Mouse (Mus musculus): Measurements from ENCODE around the gene Hist1h3d. TPM values are rescaled to one million over a fixed set of nuclear protein-coding genes. Genes with fewer than 3 reads are reported as not detected.
A peak's percentile ranks its signal among the peaks of the same experiment; 100 is the strongest.
"Not testable (repeated sequence)": the region's sequence is repeated elsewhere in the genome, so short reads cannot be mapped to it uniquely, and the experiment has no call there.

Gene Hist1h3d
- total RNA-seq, 2 experiments from 2014 or later, result 11.8 to 13.6 TPM

DNA sequence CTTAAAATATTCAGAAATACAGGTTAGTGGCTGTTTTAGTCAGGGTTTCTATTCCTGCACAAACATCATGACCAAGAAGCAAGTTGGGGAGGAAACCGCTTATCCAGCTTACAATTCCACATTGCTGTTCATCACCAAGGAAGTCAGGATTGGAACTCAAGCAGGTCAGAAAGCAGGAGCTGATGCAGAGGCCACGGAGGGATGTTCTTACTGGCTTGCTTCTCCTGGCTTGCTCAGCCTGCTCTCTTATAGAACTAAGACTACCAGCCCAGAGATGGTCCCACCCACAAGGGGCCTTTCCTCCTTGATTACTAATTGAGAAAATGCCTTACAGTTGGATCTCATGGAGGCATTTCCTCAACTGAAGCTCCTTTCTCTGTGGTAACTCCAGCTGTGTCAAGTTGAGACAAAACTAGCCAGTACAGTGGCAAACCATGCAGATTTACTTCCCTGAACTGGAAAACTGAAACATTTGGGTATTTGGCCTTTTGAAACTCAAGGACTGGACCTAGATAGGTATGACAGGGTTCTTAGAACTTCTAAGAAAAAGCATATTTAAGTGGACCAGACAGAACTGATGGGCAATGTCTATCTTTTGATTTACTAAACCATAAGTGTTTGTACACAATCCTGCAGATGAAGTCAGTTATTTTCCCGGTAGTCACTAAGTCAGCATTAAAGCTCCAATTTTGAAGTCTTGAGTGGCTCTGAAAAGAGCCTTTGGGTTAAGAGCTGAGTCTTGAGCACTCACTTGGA, 33.2 kb upstream of the Hist1h3d start:
- DNase-seq (ENCODE audit: low spot score in 2 of 2), result not testable (repeated sequence)

DNA sequence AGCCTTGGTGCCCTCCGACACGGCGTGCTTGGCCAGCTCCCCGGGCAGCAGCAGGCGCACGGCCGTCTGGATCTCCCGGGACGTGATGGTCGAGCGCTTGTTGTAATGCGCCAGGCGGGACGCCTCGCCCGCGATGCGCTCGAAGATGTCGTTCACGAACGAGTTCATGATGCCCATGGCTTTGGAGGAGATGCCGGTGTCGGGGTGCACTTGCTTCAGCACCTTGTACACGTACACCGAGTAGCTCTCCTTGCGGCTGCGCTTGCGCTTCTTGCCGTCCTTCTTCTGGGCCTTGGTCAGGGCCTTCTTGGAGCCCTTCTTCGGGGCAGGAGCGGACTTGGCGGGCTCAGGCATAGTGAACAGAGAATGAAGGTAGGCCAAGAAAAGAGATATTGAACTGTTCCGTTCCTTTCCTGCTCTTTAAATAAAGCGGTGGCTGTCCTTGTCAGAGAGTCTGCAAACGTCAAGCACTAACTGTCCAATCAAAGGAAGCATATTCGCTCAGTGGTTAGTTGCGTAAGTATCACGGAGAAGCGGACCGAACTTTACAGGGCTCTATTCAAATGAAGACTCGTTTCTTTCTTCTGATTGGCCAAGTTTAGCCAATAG, 32.5 kb upstream of the Hist1h3d start, which contains the start of gene Hist1h2bh:
Gene Hist1h2bh (minus strand): TSS at position 394 of the 609 bp plus-strand sequence.
- peak; percentile 56 to 86 for DNase-seq (ENCODE audit: low spot score in 2 of 2)

GRCm38 (mm10) chr13:23543965-23544786, 31.4 kb upstream of the Hist1h3d start, which contains the start of gene Hist1h3f:
Gene Hist1h3f, plus strand, starts transcription at chr13:23544052.
- DNase-seq (ENCODE audit: low spot score in 2 of 2), result peak; percentile 69 to 91

DNA sequence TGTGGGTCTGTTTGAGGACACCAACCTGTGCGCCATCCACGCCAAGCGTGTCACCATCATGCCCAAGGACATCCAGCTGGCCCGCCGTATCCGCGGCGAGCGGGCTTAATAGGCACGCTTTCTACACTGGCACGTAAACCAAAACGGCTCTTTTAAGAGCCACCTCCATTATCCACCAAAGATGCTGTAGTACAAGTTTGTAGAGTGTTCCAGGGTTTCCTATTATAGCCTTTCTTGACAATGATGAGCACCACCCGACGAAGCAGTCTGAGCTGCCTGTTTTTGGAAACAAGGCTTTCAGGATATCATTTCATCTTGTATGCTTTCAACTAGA, 30.8 kb upstream of the Hist1h3d start:
- DNase-seq (ENCODE audit: low spot score in 2 of 2), result not testable (repeated sequence)

GRCm38 (mm10) chr13:23546694-23547093, 28.9 kb upstream of the Hist1h3d start:
- DNase-seq (ENCODE audit: low spot score in 2 of 2), result no peak

DNA sequence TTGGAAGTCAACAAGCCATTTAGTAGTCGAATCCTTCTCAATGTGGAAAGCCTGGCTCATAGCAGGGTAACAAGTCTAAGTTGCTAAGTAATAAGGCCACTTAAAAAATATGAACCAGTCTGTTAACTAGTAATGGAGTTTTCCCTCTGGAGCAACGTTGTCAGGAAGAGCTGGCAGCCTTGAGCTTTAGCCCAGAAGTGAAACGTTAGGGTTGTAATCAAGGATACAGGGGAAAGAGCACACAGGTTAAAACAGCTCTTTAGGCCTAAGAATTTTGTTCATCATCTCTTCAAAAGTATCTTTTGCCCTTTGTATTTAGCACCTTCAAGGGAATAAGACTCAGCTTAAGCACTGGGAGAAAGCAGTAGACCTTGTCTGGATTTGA, 24.8 kb upstream of the Hist1h3d start:
- DNase-seq (ENCODE audit: low spot score in 2 of 2), result no peak

- peak; percentile 90 to 95 for DNase-seq (ENCODE audit: low spot score in 2 of 2)
Observed at GRCm38 (mm10) chr13:23551146-23551834, 24.3 kb upstream of the Hist1h3d start, which contains the start of gene Hist1h4f. Gene Hist1h4f, minus strand, starts transcription at chr13:23551648.

GRCm38 (mm10) chr13:23551931-23552914, 23.3 kb upstream of the Hist1h3d start:
- DNase-seq (ENCODE audit: low spot score in 2 of 2), result no peak

DNA sequence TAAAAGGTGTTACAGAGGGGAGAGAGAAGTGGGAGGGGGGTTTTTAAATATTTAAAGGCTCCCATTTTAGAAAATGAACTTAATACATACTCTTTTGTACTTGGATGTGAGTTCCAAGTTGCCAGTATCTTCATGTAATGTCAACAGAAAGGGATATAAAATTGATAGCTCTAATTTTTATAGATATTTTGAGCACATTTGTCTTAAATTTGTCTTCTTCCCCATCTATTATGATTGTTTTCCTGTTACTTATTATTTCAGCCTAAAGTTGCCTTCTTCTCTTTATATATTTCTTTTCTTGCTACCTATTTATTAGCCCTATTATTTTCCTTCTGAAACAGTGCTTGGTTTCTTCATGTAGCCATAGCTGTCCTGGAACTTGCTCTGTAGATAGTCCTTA, 22.6 kb upstream of the Hist1h3d start, which contains the start of gene Hist1h1d:
Gene Hist1h1d (plus strand): TSS at position 301 of the 400 bp plus-strand sequence.
- DNase-seq (ENCODE audit: low spot score in 2 of 2), result no peak

DNA sequence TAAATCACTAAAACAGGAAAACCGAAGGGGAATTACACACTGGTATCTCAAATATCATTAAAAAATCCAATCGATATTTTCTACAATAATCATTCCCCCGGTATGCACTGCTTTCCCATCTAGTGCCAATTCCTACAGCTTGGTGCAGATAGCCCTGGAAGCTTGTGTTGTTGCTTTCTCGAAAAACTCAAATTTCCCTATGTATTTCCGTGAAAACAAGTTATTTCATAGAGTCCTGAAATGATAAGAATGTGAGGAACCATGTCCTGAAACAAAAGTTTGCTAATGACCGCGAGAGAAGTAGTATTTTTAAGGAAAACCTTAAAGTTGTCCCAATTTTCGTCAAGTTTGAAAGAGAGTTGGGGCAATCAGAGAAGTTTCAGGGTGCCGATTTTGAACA, 21.2 kb upstream of the Hist1h3d start:
- no peak for DNase-seq (ENCODE audit: low spot score in 2 of 2)

- peak; percentile 73 to 90 for DNase-seq (ENCODE audit: low spot score in 2 of 2)
Observed at GRCm38 (mm10) chr13:23554925-23555838, 20.4 kb upstream of the Hist1h3d start.

DNA sequence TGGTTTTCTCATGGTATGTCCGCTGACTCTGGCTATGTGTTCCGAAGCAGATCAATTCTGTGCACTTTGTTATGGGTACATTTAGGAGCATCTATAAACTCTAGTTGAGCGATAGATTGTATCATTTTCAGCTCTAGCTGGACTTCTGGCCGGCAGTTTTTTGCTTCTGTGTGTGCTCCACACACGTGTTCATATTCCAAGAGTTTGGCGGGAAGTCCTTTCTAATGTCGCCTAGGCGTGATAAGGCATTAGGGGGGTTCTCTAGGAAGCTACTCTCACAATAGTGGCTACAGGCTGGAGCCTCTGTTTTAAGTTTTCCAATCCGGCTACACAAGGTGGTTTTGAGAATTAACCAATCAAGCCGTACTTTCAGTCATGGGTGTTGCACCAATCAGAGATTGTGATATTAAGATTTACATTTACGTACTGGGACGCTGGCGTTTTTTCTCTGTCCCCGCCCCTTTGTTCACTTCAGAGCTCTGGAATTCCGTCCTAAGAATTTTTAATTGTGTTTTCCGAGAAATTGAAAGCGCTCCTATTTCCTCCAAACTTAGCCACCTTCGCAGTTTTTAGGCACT, 19.6 kb upstream of the Hist1h3d start:
- DNase-seq (ENCODE audit: low spot score in 2 of 2), result peak; percentile 73 to 90

- no peak for DNase-seq (ENCODE audit: low spot score in 2 of 2)
Observed at GRCm38 (mm10) chr13:23556906-23557305, 18.7 kb upstream of the Hist1h3d start.

- DNase-seq (ENCODE audit: low spot score in 2 of 2), result not testable (repeated sequence)
Observed at GRCm38 (mm10) chr13:23560699-23561098, 14.9 kb upstream of the Hist1h3d start.

GRCm38 (mm10) chr13:23561531-23561882, 14.1 kb upstream of the Hist1h3d start:
- DNase-seq (ENCODE audit: low spot score in 2 of 2), result not testable (repeated sequence)

DNA sequence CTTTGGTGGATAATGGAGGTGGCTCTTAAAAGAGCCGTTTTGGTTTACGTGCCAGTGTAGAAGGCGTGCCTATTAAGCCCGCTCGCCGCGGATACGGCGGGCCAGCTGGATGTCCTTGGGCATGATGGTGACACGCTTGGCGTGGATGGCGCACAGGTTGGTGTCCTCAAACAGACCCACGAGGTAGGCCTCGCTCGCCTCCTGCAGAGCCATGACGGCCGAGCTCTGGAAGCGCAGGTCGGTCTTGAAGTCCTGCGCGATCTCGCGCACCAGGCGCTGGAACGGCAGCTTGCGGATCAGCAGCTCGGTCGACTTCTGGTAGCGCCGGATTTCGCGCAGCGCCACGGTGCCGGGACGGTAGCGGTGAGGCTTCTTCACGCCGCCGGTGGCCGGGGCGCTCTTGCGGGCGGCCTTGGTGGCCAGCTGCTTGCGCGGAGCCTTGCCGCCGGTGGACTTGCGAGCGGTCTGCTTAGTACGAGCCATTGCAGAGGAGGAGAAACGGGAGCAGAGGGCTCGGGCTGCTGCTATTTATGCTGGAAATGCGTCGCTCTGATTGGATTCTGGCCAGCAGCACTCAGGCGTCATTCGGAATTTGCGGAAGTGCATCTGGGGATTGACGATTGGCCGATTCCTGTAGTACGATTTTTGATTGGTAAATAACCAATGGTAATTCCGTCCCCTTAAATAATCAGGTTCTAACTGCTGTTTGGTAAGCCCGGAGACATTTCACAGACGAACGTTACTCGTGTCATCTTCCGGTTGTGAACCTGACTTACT, 13.5 kb upstream of the Hist1h3d start, which contains the start of gene Hist1h3e:
Gene Hist1h3e (minus strand): TSS at position 487 of the 777 bp plus-strand sequence.
- DNase-seq (ENCODE audit: low spot score in 2 of 2), result peak; percentile 92 to 97

- DNase-seq (ENCODE audit: low spot score in 2 of 2), result peak in 1 of 2 experiments; percentile 66
Observed at GRCm38 (mm10) chr13:23562699-23563462, 12.7 kb upstream of the Hist1h3d start.

Data from layer of hippocampus, adult 18-20 months (tissue).